Mouse (Mus musculus): ENCODE results near the gene Zfp668. TPM values are rescaled to one million over a fixed set of nuclear protein-coding genes. Genes with fewer than 3 reads are reported as not detected.

Gene Zfp668
- polyA plus RNA-seq, 1 experiment from 2014 or later, result 20.9 TPM

DNA sequence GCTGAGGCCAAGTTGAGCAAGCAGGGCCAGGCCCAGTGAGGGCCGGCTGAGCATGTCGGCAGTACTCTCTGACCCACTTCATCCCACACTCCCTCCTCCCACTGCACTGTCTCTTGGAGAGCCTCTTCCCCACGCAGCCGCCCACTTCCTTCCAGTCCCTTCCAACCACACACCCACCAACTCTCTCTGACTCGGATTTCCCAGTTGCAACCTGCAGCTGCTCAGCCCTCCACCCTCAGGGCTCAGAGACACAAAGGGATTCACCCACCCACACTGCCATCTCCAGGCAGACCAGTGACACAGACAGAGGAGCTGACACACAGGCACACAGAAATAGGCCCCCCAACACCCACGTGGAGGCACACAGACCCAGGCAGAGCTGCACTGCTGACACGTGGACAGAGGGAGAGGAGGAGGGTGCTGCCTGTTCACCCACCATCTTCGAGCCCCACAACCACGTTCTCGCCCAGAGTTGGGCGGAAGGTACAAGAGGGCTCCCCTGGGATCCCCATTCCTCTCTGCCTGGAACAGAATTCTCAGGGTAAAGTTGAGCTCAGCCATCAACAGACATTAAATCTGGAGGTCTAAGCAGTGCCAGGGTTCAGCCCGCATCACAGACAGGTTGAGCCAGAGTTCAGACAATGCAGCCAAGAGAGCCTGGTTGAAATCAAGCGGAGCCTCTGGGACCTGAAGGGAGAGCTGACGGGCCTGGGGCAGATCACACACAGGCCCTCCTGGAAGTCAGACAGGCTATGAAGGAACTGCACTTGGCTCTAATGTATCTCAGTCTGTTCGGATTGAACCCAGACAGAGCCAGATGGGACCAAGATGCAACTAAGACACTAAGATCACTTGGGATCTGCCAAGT, 60.4 kb downstream of the Zfp668 start:
- Histone ChIP-seq H3K36me3 (replicated peaks; ENCODE audit: control insufficient read depth, insufficient read depth, low read depth, low read length) (no peaks in the 10 kb centered on the region), H3K4me1 (ENCODE audit: control insufficient read depth, insufficient read depth, low read length) (no peaks in the 10 kb centered on the region), H3K27ac (replicated peaks; ENCODE audit: low read depth, low read length) (no peak overlapping the region), H3K27me3 (ENCODE audit: control insufficient read depth, insufficient read depth, low read length) (no peaks in the 10 kb centered on the region), H3K4me3 (ENCODE audit: low read depth, low read length) (no peak overlapping the region), H3K9ac (replicated peaks; ENCODE audit: low read length) (no peak overlapping the region), H3K4me2 (ENCODE audit: low read depth, low read length) (no peak overlapping the region), H3K9me3 (replicated peaks; ENCODE audit: control insufficient read depth, low read length) (no peaks in the 10 kb centered on the region)
- WGBS, result 62% methylated on average over 15 of the region's 15 CpGs
- ATAC-seq (replicated peaks; ENCODE audit: insufficient number of reproducible peaks, low FRiP score, low TSS enrichment, low read depth), result no peak; the same call in 1 of the 2 replicates
- no peak for DNase-seq (ENCODE audit: low spot score)

DNA sequence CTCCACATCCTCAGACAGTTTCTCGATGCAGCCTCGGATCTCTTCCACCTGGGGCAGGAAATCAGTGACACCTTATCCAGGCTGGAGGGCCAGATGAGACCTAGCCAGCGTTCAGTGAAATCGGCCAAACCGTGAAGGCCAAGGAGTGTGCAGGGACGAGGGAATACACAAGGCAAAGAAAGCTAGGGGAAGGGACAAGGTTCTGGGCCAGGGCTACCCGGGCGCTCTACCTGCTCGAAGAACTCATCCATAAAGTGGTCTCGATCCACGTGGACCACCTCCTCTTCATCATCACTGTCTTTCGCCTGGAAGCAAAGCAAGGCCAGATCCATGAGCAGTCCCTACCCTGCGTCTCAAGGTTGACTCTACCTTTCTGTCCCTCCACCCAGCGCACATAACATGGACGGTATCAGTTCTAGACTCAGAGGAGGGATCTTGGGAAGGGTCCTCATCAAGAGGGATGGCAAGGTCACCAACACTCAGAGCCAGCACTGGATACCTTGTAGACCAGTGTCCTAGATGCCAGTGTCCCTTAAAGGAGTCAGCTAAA, 61.4 kb downstream of the Zfp668 start:
- Histone ChIP-seq H3K9ac (replicated peaks; ENCODE audit: low read length) (no peak overlapping the region), H3K9me3 (replicated peaks; ENCODE audit: control insufficient read depth, low read length) (no peaks in the 10 kb centered on the region), H3K27me3 (ENCODE audit: control insufficient read depth, insufficient read depth, low read length) (no peaks in the 10 kb centered on the region), H3K4me2 (ENCODE audit: low read depth, low read length) (no peak overlapping the region), H3K36me3 (replicated peaks; ENCODE audit: control insufficient read depth, insufficient read depth, low read depth, low read length) (no peaks in the 10 kb centered on the region; the same call in 1 of the 2 replicates), H3K27ac (replicated peaks; ENCODE audit: low read depth, low read length) (no peak overlapping the region), H3K4me3 (ENCODE audit: low read depth, low read length) (no peak overlapping the region), H3K4me1 (ENCODE audit: control insufficient read depth, insufficient read depth, low read length) (no peaks in the 10 kb centered on the region)
- no peak for DNase-seq (ENCODE audit: low spot score)
- 89% methylated on average over 15 of the region's 15 CpGs for WGBS
- no peak for ATAC-seq (replicated peaks; ENCODE audit: insufficient number of reproducible peaks, low FRiP score, low TSS enrichment, low read depth)

DNA sequence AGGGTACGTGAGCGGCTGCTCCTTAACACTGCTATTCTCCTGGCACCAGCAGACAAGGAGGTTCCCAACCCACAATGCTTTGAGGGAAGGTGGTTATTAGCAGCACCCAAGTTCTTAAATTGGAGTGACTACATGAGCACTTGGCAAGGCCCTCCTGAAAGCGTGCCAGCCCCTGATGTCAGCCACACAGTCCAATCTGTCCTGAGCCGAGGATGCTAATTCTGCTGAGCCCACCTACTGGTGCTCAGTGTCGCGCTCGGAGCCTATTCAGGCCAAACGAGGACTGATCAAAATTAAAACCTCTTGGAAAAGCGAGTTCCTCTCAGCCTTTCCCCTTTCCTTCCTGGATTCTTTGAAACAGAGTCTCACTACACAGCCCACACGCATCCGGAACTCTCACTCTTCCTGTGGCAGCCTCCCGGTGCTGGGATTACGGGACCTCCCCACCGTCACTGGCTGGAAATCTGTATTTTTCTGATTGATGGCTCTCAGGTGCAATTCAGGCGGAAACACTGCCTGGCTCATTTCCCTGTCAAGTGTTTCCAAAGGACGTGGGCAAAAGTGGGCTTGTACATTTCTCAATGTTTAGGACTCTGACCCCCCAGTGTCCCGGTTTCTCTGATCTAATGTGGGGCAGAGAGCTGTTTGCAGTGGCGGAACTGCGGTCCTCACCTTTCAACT, 62.2 kb downstream of the Zfp668 start:
- Histone ChIP-seq H3K27ac (replicated peaks; ENCODE audit: low read depth, low read length) (no peak overlapping the region), H3K9me3 (replicated peaks; ENCODE audit: control insufficient read depth, low read length) (no peaks in the 10 kb centered on the region), H3K4me3 (ENCODE audit: low read depth, low read length) (no peak overlapping the region), H3K9ac (replicated peaks; ENCODE audit: low read length) (no peak overlapping the region), H3K27me3 (ENCODE audit: control insufficient read depth, insufficient read depth, low read length) (no peaks in the 10 kb centered on the region), H3K4me1 (ENCODE audit: control insufficient read depth, insufficient read depth, low read length) (no peaks in the 10 kb centered on the region), H3K36me3 (replicated peaks; ENCODE audit: control insufficient read depth, insufficient read depth, low read depth, low read length) (no peaks in the 10 kb centered on the region; the same call in 1 of the 2 replicates), H3K4me2 (ENCODE audit: low read depth, low read length) (no peak overlapping the region)
- WGBS, result 87% methylated on average over 19 of the region's 19 CpGs
- ATAC-seq (replicated peaks; ENCODE audit: insufficient number of reproducible peaks, low FRiP score, low TSS enrichment, low read depth) (no peak), DNase-seq (ENCODE audit: low spot score) (no peak)

- no peaks in the 10 kb centered on the region for H3K9me3 ChIP-seq (replicated peaks; ENCODE audit: control insufficient read depth, low read length)
- H3K4me2 ChIP-seq (ENCODE audit: low read depth, low read length), result no peak overlapping the region
- H3K27ac ChIP-seq (replicated peaks; ENCODE audit: low read depth, low read length), result no peak overlapping the region
- DNase-seq (ENCODE audit: low spot score) (no peak), ATAC-seq (replicated peaks; ENCODE audit: insufficient number of reproducible peaks, low FRiP score, low TSS enrichment, low read depth) (no peak)
- no peaks in the 10 kb centered on the region for H3K27me3 ChIP-seq (ENCODE audit: control insufficient read depth, insufficient read depth, low read length)
- no peak overlapping the region for H3K9ac ChIP-seq (replicated peaks; ENCODE audit: low read length)
- no peaks in the 10 kb centered on the region; the same call in 1 of the 2 replicates for H3K36me3 ChIP-seq (replicated peaks; ENCODE audit: control insufficient read depth, insufficient read depth, low read depth, low read length)
- H3K4me3 ChIP-seq (ENCODE audit: low read depth, low read length), result no peak overlapping the region
- 86% methylated on average over 4 of the region's 4 CpGs for WGBS
- H3K4me1 ChIP-seq (ENCODE audit: control insufficient read depth, insufficient read depth, low read length), result no peaks in the 10 kb centered on the region
These were observed 62.8 kb downstream of the Zfp668 start for GRCm38 (mm10) chr7:127813821-127814220.

Other genes with a start within 250 kb of the Zfp668 start
- gene Bcl7c, start 167.9 kb downstream of the Zfp668 start, polyA plus RNA-seq (2014; fragmentation: Nextera tagmentation; extraction: Ambion mirVana), result 84.9 and 86.6 TPM in 2 replicates
- gene Ctf1, start 164.1 kb downstream of the Zfp668 start, polyA plus RNA-seq (2014; fragmentation: Nextera tagmentation; extraction: Ambion mirVana), result 17.5 and 19.0 TPM in 2 replicates
- 0.15 and 0.59 TPM in 2 replicates for gene Ctf2, start 144.7 kb downstream of the Zfp668 start, polyA plus RNA-seq (2014; fragmentation: Nextera tagmentation; extraction: Ambion mirVana)
- gene Fbxl19, start 132.3 kb downstream of the Zfp668 start, polyA plus RNA-seq (2014; fragmentation: Nextera tagmentation; extraction: Ambion mirVana), result 9.4 and 9.5 TPM in 2 replicates
- 8.6 and 8.7 TPM in 2 replicates for gene Orai3, start 107.0 kb downstream of the Zfp668 start, polyA plus RNA-seq (2014; fragmentation: Nextera tagmentation; extraction: Ambion mirVana)
- gene Setd1a, start 100.2 kb downstream of the Zfp668 start, polyA plus RNA-seq (2014; fragmentation: Nextera tagmentation; extraction: Ambion mirVana), result 21.7 and 22.0 TPM in 2 replicates
- not detected in 2 replicates for gene Gm49388, start 91.2 kb downstream of the Zfp668 start, polyA plus RNA-seq (2014; fragmentation: Nextera tagmentation; extraction: Ambion mirVana)
- 8.2 and 8.3 TPM in 2 replicates for gene Hsd3b7, start 76.2 kb downstream of the Zfp668 start, polyA plus RNA-seq (2014; fragmentation: Nextera tagmentation; extraction: Ambion mirVana)
- 13.0 and 14.3 TPM in 2 replicates for gene Stx4a, start 52.5 kb downstream of the Zfp668 start, polyA plus RNA-seq (2014; fragmentation: Nextera tagmentation; extraction: Ambion mirVana)
- gene Stx1b, start 52.3 kb downstream of the Zfp668 start, polyA plus RNA-seq (2014; fragmentation: Nextera tagmentation; extraction: Ambion mirVana), result 4.7 and 4.9 TPM in 2 replicates
- gene Zfp646, start 607 bp downstream of the Zfp668 start, polyA plus RNA-seq (2014; fragmentation: Nextera tagmentation; extraction: Ambion mirVana), result 14.4 and 14.9 TPM in 2 replicates
- 0.22 and 0.28 TPM in 2 replicates for gene Prss53, start 14.1 kb upstream of the Zfp668 start, polyA plus RNA-seq (2014; fragmentation: Nextera tagmentation; extraction: Ambion mirVana)
- gene Gm21974, start 18.6 kb upstream of the Zfp668 start, polyA plus RNA-seq (2014; fragmentation: Nextera tagmentation; extraction: Ambion mirVana), result not detected in 2 replicates
- 64.5 and 67.4 TPM in 2 replicates for gene Vkorc1, start 18.8 kb upstream of the Zfp668 start, polyA plus RNA-seq (2014; fragmentation: Nextera tagmentation; extraction: Ambion mirVana)
- gene Bckdk, start 27.3 kb upstream of the Zfp668 start, polyA plus RNA-seq (2014; fragmentation: Nextera tagmentation; extraction: Ambion mirVana), result 99.1 and 116 TPM in 2 replicates
- 49.5 and 55.2 TPM in 2 replicates for gene Kat8, start 35.7 kb upstream of the Zfp668 start, polyA plus RNA-seq (2014; fragmentation: Nextera tagmentation; extraction: Ambion mirVana)
- gene Prss8, start 53.3 kb upstream of the Zfp668 start, polyA plus RNA-seq (2014; fragmentation: Nextera tagmentation; extraction: Ambion mirVana), result 8.7 and 9.0 TPM in 2 replicates
- 11.0 and 12.2 TPM in 2 replicates for gene Prss36, start 69.9 kb upstream of the Zfp668 start, polyA plus RNA-seq (2014; fragmentation: Nextera tagmentation; extraction: Ambion mirVana)
- gene Fus, start 90.6 kb upstream of the Zfp668 start, polyA plus RNA-seq (2014; fragmentation: Nextera tagmentation; extraction: Ambion mirVana), result 52.5 and 57.7 TPM in 2 replicates
- 7.3 TPM in 2 replicates for gene Pycard, start 117.0 kb upstream of the Zfp668 start, polyA plus RNA-seq (2014; fragmentation: Nextera tagmentation; extraction: Ambion mirVana)
- gene Trim72, start 127.1 kb upstream of the Zfp668 start, polyA plus RNA-seq (2014; fragmentation: Nextera tagmentation; extraction: Ambion mirVana), result 0.10 TPM in 1 of 2 replicates, not detected in the other
- gene Itgam, start 185.8 kb upstream of the Zfp668 start, polyA plus RNA-seq (2014; fragmentation: Nextera tagmentation; extraction: Ambion mirVana), result 0.39 and 0.91 TPM in 2 replicates
- gene Gm49368, start 185.9 kb upstream of the Zfp668 start, polyA plus RNA-seq (2014; fragmentation: Nextera tagmentation; extraction: Ambion mirVana), result not detected in 2 replicates

Measured in embryonic facial prominence, embryonic 11.5 days (tissue).